Mouse (Mus musculus) midbrain, embryonic 15.5 days (tissue): ENCODE results near the gene Tln2. TPM values are rescaled to one million over a fixed set of nuclear protein-coding genes. Genes with fewer than 3 reads are reported as not detected.

ENCODE experiments used
- ATAC-seq: fragments of 200-750 bp; cut with Nextera tagmentation; replicated peaks from 2 replicates; pipeline ENCODE4 v1.8.0; 2017; ENCODE audit warnings: moderate TSS enrichment
- H3K27ac ChIP-seq: fragments of 300-500 bp; sonication (generic); 2 replicates; pipeline ENCODE4 v1.5.1; 2015; ENCODE audit warnings: mild to moderate bottlenecking, inconsistent platforms
- H3K27me3 ChIP-seq: fragments of 300-500 bp; sonication (generic); replicated peaks from 2 replicates; pipeline ENCODE4 v1.6.1; 2015; ENCODE audit warnings: inconsistent platforms
- H3K36me3 ChIP-seq: fragments of 300-500 bp; sonication (generic); replicated peaks from 2 replicates; pipeline ENCODE4 v1.6.1; 2015; ENCODE audit warnings: inconsistent platforms
- H3K4me1 ChIP-seq: fragments of 300-500 bp; sonication (generic); 2 replicates; pipeline ENCODE4 v1.6.1; 2015; ENCODE audit warnings: inconsistent platforms
- H3K4me2 ChIP-seq: fragments of 300-500 bp; sonication (generic); 2 replicates; pipeline ENCODE4 v1.6.1; 2015; ENCODE audit warnings: inconsistent platforms, mild to moderate bottlenecking, moderate library complexity
- H3K4me3 ChIP-seq: fragments of 300-500 bp; sonication (generic); 2 replicates; pipeline ENCODE4 v1.5.1; 2015; ENCODE audit warnings: mild to moderate bottlenecking, inconsistent platforms
- H3K9ac ChIP-seq: fragments of 300-500 bp; sonication (generic); 2 replicates; pipeline ENCODE4 v1.6.1; 2015; ENCODE audit warnings: mild to moderate bottlenecking, inconsistent platforms
- H3K9me3 ChIP-seq: fragments of 300-500 bp; sonication (generic); 2 replicates; pipeline ENCODE4 v1.6.1; 2016; ENCODE audit warnings: inconsistent platforms
- WGBS: fragments of 180-500 bp; shearing (Covaris S2); methylation state at CpG from one replicate; pipeline ENCODE4 v1.1.7; 2015; ENCODE audit warnings: mixed read lengths; 5-methylcytosine and 5-hydroxymethylcytosine counted together
- polyA plus RNA-seq: library from polyadenylated mRNA; unstranded; fragments of >200 nt; fragmentation: Nextera tagmentation; extraction: Ambion mirVana; gene quantifications from 2 replicates; pipeline ENCODE4 v1.2.1, GENCODE M21; 2015

Tln2 gene
- polyA plus RNA-seq, 1 experiment from 2014 or later, result 31.2 TPM

DNA sequence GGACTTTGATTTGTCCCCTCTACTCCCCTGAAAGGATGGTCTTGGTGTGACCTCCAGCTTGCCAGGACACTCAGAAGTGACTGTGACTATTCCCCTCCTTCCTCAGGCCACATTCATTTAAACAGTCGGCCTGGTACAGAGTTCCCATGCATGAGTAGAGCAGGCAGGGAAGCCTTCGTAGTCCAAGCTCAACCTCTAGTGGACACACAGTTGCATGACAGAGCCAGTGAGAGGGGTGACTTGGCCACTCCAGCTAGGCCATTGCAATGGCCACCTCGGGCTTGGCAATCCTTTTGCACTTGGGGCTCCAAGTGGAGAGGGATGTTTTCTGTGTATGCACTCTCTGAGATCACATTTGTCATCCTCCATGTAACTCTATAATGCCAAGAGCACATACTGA, 285.2 kb downstream of the Tln2 start:
- Histone ChIP-seq H3K9me3 (no peaks in the 10 kb centered on the region), H3K27me3 (no peaks in the 10 kb centered on the region), H3K9ac (no peak overlapping the region), H3K36me3 (no peaks in the 10 kb centered on the region), H3K4me1 (no peaks in the 10 kb centered on the region), H3K27ac (no peak overlapping the region), H3K4me2 (no peak overlapping the region), H3K4me3 (no peak overlapping the region)
- ATAC-seq, result no peak
- 44% methylated on average over 3 of the region's 3 CpGs for WGBS

GRCm38 (mm10) chr9:67273362-67273761, 286.1 kb downstream of the Tln2 start:
- no peak overlapping the region for H3K4me2 ChIP-seq
- H3K9me3 ChIP-seq, result no peaks in the 10 kb centered on the region
- no peaks in the 10 kb centered on the region for H3K36me3 ChIP-seq
- H3K27me3 ChIP-seq, result no peaks in the 10 kb centered on the region
- no peak overlapping the region for H3K9ac ChIP-seq
- no peak overlapping the region for H3K4me3 ChIP-seq
- no peaks in the 10 kb centered on the region for H3K4me1 ChIP-seq
- no peak overlapping the region for H3K27ac ChIP-seq
- no peak for ATAC-seq

DNA sequence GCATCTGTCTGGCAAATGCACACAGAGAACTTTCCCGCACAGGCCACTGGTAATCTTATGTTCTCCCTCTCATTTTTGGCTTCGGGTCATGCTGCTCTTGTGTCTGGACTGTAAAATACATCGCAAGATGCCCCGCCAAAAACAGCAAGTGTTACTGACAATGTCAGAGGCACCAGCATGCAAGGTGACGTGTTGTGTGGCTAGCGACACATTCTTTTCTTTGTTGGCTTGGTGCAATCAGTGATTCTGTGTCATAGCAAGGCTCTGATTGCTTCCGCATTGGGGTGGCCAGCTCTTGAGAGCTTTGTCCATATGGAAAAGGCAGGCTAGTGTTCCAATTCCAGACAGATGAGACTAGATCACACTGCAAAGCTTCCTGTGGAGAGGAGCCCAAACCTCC, 288.8 kb downstream of the Tln2 start:
- no peaks in the 10 kb centered on the region for H3K36me3 ChIP-seq
- no peaks in the 10 kb centered on the region for H3K9me3 ChIP-seq
- H3K4me2 ChIP-seq, result no peak overlapping the region
- 77% methylated on average over 7 of the region's 7 CpGs for WGBS
- H3K4me1 ChIP-seq, result 0 out of 2 replicates have a peak, but pooled peaks cover 1% of the 10 kb centered on the region
- H3K4me3 ChIP-seq, result no peak overlapping the region
- ATAC-seq, result no peak
- no peak overlapping the region for H3K27ac ChIP-seq
- no peak overlapping the region for H3K9ac ChIP-seq
- no peaks in the 10 kb centered on the region for H3K27me3 ChIP-seq

DNA sequence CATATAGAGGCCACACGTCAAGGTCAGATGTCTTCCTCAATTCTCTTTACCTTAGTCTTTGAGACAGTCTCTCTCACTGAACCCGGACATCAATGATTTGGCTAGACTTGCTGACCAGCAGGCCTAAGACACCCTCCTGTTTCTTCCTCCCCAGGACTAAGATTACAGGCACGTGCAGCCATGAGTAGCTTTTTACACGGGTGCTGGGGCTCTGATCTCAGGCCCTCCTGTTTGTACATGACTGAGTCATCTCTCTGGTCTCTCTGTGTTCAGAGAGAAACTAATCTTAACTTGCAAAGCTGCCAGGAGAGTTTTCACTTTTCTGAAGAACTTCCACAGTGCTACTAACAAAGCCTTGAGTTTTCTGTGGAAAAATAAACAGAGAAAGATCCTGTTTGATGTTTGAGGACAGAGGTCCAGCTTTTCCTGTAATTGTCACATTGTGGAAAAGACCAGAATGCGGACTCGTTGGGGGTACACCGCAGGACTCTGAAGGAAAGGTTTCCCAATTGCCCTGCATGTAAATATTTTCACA, 289.4 kb downstream of the Tln2 start:
- 80% methylated on average over 7 of the region's 7 CpGs for WGBS
- no peak overlapping the region for H3K4me3 ChIP-seq

DNA sequence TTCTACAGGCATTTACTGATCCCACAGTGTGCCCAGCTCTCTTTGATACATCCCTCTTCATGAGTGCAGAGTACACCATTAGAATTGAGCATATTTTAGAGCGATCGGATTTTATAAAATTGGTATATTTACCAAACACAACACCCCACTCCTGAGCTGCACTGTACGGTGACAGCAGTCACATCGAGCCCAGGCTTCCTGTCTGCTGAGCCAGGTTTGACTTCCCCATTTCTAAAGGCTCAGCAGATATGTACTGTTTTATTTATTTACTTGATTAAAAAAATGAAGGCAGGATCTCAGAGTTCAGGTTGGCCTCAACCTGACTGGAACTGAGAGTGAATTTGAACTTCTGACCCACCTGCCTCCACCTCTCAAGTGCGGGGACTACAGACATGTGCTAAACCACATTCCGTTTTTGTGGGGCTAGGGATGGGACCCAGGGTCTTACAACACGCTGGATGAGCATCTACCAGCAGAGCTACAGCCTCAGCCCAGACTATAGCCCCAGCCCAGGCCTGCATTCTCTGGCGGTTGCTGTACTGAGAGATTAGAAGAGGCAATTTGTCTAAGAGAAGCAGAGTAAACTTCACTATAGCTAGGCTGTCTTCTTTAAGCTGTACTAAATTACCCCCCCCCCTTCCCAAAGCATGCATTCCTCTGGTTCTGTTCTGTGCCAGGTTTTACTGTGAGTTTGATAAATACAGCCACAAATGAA, 292.1 kb downstream of the Tln2 start:
- no peaks in the 10 kb centered on the region for H3K36me3 ChIP-seq
- H3K27me3 ChIP-seq, result no peaks in the 10 kb centered on the region
- 0 out of 2 replicates have a peak, but pooled peaks cover 9% of the 10 kb centered on the region for H3K4me1 ChIP-seq
- H3K27ac ChIP-seq, result no peak overlapping the region
- no peak overlapping the region for H3K9ac ChIP-seq
- no peak overlapping the region for H3K4me2 ChIP-seq
- no peak for ATAC-seq
- 86% methylated on average over 8 of the region's 8 CpGs for WGBS
- no peak overlapping the region for H3K4me3 ChIP-seq
- no peaks in the 10 kb centered on the region for H3K9me3 ChIP-seq

More for the DNA sequence above, 289.4 kb downstream of the Tln2 start:
- no peak for ATAC-seq
- no peak overlapping the region for H3K27ac ChIP-seq
- no peak overlapping the region for H3K4me2 ChIP-seq
- H3K9me3 ChIP-seq, result no peaks in the 10 kb centered on the region
- H3K36me3 ChIP-seq, result no peaks in the 10 kb centered on the region
- 0 out of 2 replicates have a peak, but pooled peaks cover 7% of the 10 kb centered on the region for H3K4me1 ChIP-seq
- no peak overlapping the region for H3K9ac ChIP-seq
- H3K27me3 ChIP-seq, result no peaks in the 10 kb centered on the region

DNA sequence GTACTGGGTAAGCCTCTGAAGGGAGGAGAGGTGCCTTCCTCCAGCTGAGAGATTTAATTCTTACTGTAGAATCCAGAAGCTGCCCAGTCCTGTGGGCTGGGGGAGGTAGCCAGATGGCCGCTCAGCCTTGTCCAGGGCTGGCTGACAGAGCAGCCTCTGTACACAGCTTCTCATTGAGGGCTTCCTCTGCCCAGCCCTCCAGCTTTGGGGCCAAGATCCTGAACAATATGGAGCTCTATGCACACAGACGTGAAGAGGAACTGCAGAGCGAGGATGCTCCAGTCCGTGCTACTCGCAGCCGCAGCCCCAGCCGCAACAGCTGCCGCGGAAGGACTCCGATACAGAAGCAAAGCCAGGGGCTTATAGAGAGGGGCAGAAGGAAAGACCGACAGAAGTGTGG, 294.0 kb downstream of the Tln2 start:
- no peaks in the 10 kb centered on the region for H3K27me3 ChIP-seq
- no peak overlapping the region for H3K4me3 ChIP-seq
- 72% methylated on average over 11 of the region's 11 CpGs for WGBS
- H3K9ac ChIP-seq, result no peak overlapping the region
- no peaks in the 10 kb centered on the region for H3K9me3 ChIP-seq
- H3K4me1 ChIP-seq, result peaks cover 17% of the 10 kb centered on the region
- no peak overlapping the region for H3K4me2 ChIP-seq
- ATAC-seq, result no peak
- H3K27ac ChIP-seq, result no peak overlapping the region
- no peaks in the 10 kb centered on the region for H3K36me3 ChIP-seq

DNA sequence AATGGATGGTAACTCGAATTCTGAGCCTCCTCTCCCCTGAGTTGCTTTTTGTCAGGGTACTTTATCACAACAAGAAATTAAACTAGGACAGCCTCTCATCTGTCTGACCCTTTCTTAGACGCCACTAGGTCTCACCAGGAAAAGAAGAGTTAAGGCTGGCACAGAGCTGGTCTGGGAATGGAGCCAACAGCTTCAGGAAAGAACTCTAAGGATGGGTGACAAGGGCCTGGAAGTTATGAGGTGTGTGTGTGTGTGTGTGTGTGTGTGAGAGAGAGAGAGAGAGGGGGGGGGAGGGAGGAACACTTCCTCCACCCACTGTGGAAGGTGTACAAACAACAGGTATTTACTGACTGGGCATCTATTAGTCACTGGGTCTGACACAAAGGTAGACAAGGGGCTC, 294.6 kb downstream of the Tln2 start:
- WGBS, result 56% methylated on average over 2 of the region's 2 CpGs
- H3K27me3 ChIP-seq, result no peaks in the 10 kb centered on the region
- H3K9ac ChIP-seq, result no peak overlapping the region
- peaks cover 17% of the 10 kb centered on the region for H3K4me1 ChIP-seq
- no peak for ATAC-seq
- no peaks in the 10 kb centered on the region for H3K36me3 ChIP-seq
- no peak overlapping the region for H3K27ac ChIP-seq
- no peaks in the 10 kb centered on the region for H3K9me3 ChIP-seq
- no peak overlapping the region for H3K4me3 ChIP-seq
- no peak overlapping the region for H3K4me2 ChIP-seq

DNA sequence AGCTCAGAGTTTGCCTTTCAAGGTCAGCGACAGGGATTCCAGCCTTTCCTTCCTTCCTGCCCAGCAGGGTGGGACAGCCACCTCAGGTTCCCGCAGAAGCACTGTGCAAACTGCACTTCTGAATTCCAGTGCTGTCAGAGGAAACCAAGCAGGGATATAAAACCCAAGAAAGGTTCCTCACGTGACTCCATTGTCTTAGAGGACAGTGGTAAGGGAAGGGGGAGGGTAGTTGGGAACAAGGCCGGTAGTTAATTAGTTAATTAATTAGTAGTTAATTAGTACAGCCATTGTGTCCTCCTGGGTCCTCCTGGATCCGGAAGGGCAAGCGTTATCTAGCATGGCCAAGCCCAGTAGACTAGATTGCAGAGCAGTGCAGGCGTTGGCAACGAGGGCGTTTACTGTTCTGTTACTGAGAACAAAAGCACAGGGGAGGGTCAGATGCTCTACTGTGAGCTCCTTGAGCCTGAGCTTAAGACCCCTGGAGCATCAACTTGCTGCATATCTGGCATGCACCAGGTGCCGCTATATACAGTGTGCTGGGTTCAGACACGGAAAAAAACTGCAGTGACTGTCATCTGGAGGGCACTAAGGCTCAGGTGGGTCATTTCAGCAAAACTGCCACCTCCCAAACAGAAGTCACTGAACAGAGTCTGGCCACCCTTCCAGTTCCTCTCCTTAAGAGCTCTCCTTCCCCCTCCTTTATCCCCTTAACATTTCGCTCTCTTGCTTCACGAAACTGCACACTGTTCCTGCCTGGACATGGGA, 298.5 kb downstream of the Tln2 start:
- Histone ChIP-seq H3K27ac (no peak overlapping the region), H3K27me3 (no peaks in the 10 kb centered on the region), H3K4me1 (peaks cover 17% of the 10 kb centered on the region), H3K36me3 (0 out of 2 replicates have a peak, but pooled peaks cover 4% of the 10 kb centered on the region), H3K4me2 (no peak overlapping the region), H3K4me3 (no peak overlapping the region), H3K9ac (no peak overlapping the region), H3K9me3 (no peaks in the 10 kb centered on the region)
- ATAC-seq, result no peak
- WGBS, result 22% methylated on average over 13 of the region's 13 CpGs

DNA sequence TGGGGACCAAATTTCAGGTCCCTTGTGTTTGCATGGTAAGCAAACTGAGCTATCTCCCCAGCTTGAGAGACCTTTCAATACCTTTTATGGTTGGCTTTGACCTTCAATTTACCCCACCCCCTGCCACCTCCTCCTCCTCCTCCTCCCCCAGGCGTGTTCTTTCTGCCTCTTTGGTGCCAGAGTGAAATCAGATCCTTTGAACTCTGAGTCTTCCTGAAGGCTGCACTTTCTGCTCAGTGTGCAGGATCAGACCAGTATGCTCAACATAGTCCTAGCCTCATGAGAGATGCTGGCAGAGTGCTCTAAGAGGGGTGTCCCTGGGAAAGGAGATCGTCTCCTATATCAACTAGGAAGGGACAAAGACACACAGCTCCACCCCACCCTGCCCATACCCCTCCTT, 309.4 kb downstream of the Tln2 start:
- no peaks in the 10 kb centered on the region for H3K4me1 ChIP-seq
- 70% methylated on average over 2 of the region's 2 CpGs for WGBS
- no peaks in the 10 kb centered on the region for H3K27me3 ChIP-seq
- no peak overlapping the region for H3K4me3 ChIP-seq
- H3K36me3 ChIP-seq, result 0 out of 2 replicates have a peak, but pooled peaks cover 3% of the 10 kb centered on the region
- H3K4me2 ChIP-seq, result no peak overlapping the region
- H3K9me3 ChIP-seq, result no peaks in the 10 kb centered on the region
- no peak overlapping the region for H3K27ac ChIP-seq
- no peak overlapping the region for H3K9ac ChIP-seq
- ATAC-seq, result no peak

DNA sequence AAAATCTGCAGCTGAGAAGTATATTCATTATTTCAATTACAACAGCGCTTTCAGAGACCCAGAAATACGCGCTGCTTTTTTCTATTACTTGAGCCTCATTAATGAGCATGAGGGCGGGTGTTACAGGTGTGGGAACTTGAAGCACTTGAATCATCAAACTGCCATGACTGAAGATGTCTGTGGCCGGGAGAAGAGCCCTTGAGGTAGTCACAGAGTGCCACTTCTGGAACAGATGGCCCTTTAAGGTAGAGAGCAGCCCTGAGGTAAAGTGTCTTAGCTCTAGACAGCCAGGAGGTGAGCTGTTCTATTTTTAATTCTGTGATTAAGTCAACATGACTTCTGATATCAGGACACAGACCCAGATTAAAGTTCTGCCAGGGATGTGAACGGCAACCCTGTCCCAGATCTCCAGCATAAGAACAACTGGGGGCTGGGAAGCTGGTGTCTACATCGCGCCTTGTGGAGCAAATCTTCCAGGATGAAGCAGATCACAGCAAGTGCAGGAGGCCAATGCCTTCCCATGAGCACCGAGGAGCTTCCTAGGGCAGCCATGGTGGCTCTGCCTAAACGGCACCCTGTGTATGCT, 312.0 kb downstream of the Tln2 start:
- Histone ChIP-seq H3K4me3 (no peak overlapping the region), H3K36me3 (no peaks in the 10 kb centered on the region), H3K27ac (no peak overlapping the region), H3K9me3 (no peaks in the 10 kb centered on the region), H3K4me2 (no peak overlapping the region), H3K9ac (no peak overlapping the region), H3K27me3 (no peaks in the 10 kb centered on the region), H3K4me1 (no peaks in the 10 kb centered on the region)
- no peak for ATAC-seq
- 86% methylated on average over 10 of the region's 10 CpGs for WGBS

DNA sequence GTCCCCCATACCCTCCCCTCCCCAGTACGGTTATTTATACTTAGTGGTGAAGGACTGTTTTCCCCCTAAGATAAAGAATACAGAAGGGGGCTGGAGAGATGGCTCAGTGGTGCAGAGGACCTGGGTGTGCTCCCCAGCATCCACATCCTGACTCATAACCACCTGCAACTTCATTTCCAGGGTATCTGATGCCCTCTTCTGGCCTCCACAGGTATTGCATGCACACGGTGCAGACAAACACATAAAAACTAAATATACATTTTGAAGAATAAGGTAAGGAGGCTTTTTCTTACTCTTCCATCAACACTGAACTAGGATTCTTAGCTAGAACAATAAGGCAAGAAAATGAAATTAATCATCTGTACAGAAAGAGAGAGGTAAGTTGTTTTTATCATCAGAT, 314.2 kb downstream of the Tln2 start:
- H3K36me3 ChIP-seq, result no peaks in the 10 kb centered on the region
- H3K9ac ChIP-seq, result no peak overlapping the region
- H3K4me3 ChIP-seq, result no peak overlapping the region
- WGBS, result 97% methylated on average over 2 of the region's 2 CpGs
- no peak overlapping the region for H3K4me2 ChIP-seq
- no peak overlapping the region for H3K27ac ChIP-seq
- no peaks in the 10 kb centered on the region for H3K27me3 ChIP-seq
- no peaks in the 10 kb centered on the region for H3K9me3 ChIP-seq
- no peaks in the 10 kb centered on the region for H3K4me1 ChIP-seq
- no peak for ATAC-seq

DNA sequence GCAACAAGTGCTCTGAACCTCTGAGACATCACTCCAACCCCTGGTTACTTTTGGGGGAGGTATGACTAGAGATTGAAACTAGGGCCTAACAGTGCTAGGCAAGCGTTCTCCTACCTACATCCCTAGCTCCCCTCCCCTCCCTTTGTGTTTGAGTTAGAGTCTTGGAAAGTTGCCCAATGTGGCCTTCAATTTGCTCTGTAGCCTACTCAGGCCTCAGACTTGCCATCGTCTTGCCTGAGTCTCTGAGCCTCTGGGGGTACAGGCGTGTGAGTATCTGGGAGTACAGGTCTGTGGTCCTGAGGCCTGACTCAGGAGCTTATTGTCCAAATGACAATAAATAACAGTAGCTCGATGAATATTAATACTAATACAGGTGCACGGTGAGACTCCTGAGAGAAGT, 317.8 kb downstream of the Tln2 start:
- no peak overlapping the region for H3K4me3 ChIP-seq
- no peak overlapping the region for H3K9ac ChIP-seq
- no peaks in the 10 kb centered on the region for H3K4me1 ChIP-seq
- ATAC-seq, result no peak
- H3K4me2 ChIP-seq, result no peak overlapping the region
- H3K36me3 ChIP-seq, result no peaks in the 10 kb centered on the region
- H3K27me3 ChIP-seq, result no peaks in the 10 kb centered on the region
- no peaks in the 10 kb centered on the region for H3K9me3 ChIP-seq
- 87% methylated on average over 5 of the region's 5 CpGs for WGBS
- no peak overlapping the region for H3K27ac ChIP-seq
